Mouse (Mus musculus): Measurements from ENCODE around the gene Alkbh1.

Gene Alkbh1

GRCm38 (mm10) chr12:87409123-87409522, 34.7 kb downstream of the Alkbh1 start:
- TF ChIP-seq POU5F1 (IDR thresholded peaks at IDR 0.05; ENCODE audit: borderline replicate concordance, low read length): no peak
- no peak for TF ChIP-seq NANOG (IDR thresholded peaks at IDR 0.05; ENCODE audit: borderline replicate concordance, low read length)
- no peak for TF ChIP-seq CTCF (conservative IDR thresholded peaks at IDR 0.05; ENCODE audit: low read length)
- Histone ChIP-seq H3K27me3 (ENCODE audit: insufficient read depth, low read length) (no peaks in the 10 kb centered on the region), H3K36me3 (ENCODE audit: insufficient read depth, low read length) (no peaks in the 10 kb centered on the region), H3K4me1 (replicated peaks; ENCODE audit: low read depth, low read length) (peaks cover 86% of the 10 kb centered on the region), H3K4me3 (replicated peaks; ENCODE audit: low read length) (no peak overlapping the region), H3K9me3 (ENCODE audit: low read length) (no peaks in the 10 kb centered on the region)

- TF ChIP-seq POU5F1 (IDR thresholded peaks at IDR 0.05; ENCODE audit: borderline replicate concordance, low read length) (no peak), NANOG (IDR thresholded peaks at IDR 0.05; ENCODE audit: borderline replicate concordance, low read length) (no peak), CTCF (conservative IDR thresholded peaks at IDR 0.05; ENCODE audit: low read length) (no peak)
- H3K4me3 ChIP-seq (replicated peaks; ENCODE audit: low read length): peak overlapping the region; percentile 60
- H3K36me3 ChIP-seq (ENCODE audit: insufficient read depth, low read length): no peaks in the 10 kb centered on the region
- H3K9me3 ChIP-seq (ENCODE audit: low read length): no peaks in the 10 kb centered on the region
- H3K27me3 ChIP-seq (ENCODE audit: insufficient read depth, low read length): no peaks in the 10 kb centered on the region
- peaks cover 80% of the 10 kb centered on the region for H3K4me1 ChIP-seq (replicated peaks; ENCODE audit: low read depth, low read length)
These were observed 35.8 kb downstream of the Alkbh1 start for GRCm38 (mm10) chr12:87407869-87408605.

GRCm38 (mm10) chr12:87405721-87406120, 38.1 kb downstream of the Alkbh1 start:
- Histone ChIP-seq H3K36me3 (ENCODE audit: insufficient read depth, low read length) (no peaks in the 10 kb centered on the region), H3K9me3 (ENCODE audit: low read length) (no peaks in the 10 kb centered on the region), H3K4me3 (replicated peaks; ENCODE audit: low read length) (no peak overlapping the region), H3K4me1 (replicated peaks; ENCODE audit: low read depth, low read length) (peaks cover 64% of the 10 kb centered on the region), H3K27me3 (ENCODE audit: insufficient read depth, low read length) (no peaks in the 10 kb centered on the region)
- TF ChIP-seq CTCF (conservative IDR thresholded peaks at IDR 0.05; ENCODE audit: low read length) (no peak), NANOG (IDR thresholded peaks at IDR 0.05; ENCODE audit: borderline replicate concordance, low read length) (no peak), POU5F1 (IDR thresholded peaks at IDR 0.05; ENCODE audit: borderline replicate concordance, low read length) (no peak)

GRCm38 (mm10) chr12:87405165-87405564, 38.7 kb downstream of the Alkbh1 start:
- Histone ChIP-seq H3K9me3 (ENCODE audit: low read length) (no peaks in the 10 kb centered on the region), H3K36me3 (ENCODE audit: insufficient read depth, low read length) (no peaks in the 10 kb centered on the region), H3K27me3 (ENCODE audit: insufficient read depth, low read length) (no peaks in the 10 kb centered on the region), H3K4me3 (replicated peaks; ENCODE audit: low read length) (no peak overlapping the region), H3K4me1 (replicated peaks; ENCODE audit: low read depth, low read length) (peaks cover 59% of the 10 kb centered on the region)
- TF ChIP-seq CTCF (conservative IDR thresholded peaks at IDR 0.05; ENCODE audit: low read length) (no peak), POU5F1 (IDR thresholded peaks at IDR 0.05; ENCODE audit: borderline replicate concordance, low read length) (no peak), NANOG (IDR thresholded peaks at IDR 0.05; ENCODE audit: borderline replicate concordance, low read length) (no peak)

GRCm38 (mm10) chr12:87401883-87402282, 41.9 kb downstream of the Alkbh1 start:
- no peaks in the 10 kb centered on the region for H3K36me3 ChIP-seq (ENCODE audit: insufficient read depth, low read length)
- no peaks in the 10 kb centered on the region for H3K9me3 ChIP-seq (ENCODE audit: low read length)
- H3K4me3 ChIP-seq (replicated peaks; ENCODE audit: low read length): no peak overlapping the region
- H3K4me1 ChIP-seq (replicated peaks; ENCODE audit: low read depth, low read length): peaks cover 26% of the 10 kb centered on the region
- TF ChIP-seq NANOG (IDR thresholded peaks at IDR 0.05; ENCODE audit: borderline replicate concordance, low read length): no peak
- no peak for TF ChIP-seq POU5F1 (IDR thresholded peaks at IDR 0.05; ENCODE audit: borderline replicate concordance, low read length)
- no peak for TF ChIP-seq CTCF (conservative IDR thresholded peaks at IDR 0.05; ENCODE audit: low read length)
- no peaks in the 10 kb centered on the region for H3K27me3 ChIP-seq (ENCODE audit: insufficient read depth, low read length)

- H3K27me3 ChIP-seq (ENCODE audit: insufficient read depth, low read length): no peaks in the 10 kb centered on the region
- H3K36me3 ChIP-seq (ENCODE audit: insufficient read depth, low read length): no peaks in the 10 kb centered on the region
- H3K4me1 ChIP-seq (replicated peaks; ENCODE audit: low read depth, low read length): peaks cover 7% of the 10 kb centered on the region; the same call in 1 of the 2 replicates
- H3K4me3 ChIP-seq (replicated peaks; ENCODE audit: low read length): no peak overlapping the region
- TF ChIP-seq NANOG (IDR thresholded peaks at IDR 0.05; ENCODE audit: borderline replicate concordance, low read length): no peak
- TF ChIP-seq POU5F1 (IDR thresholded peaks at IDR 0.05; ENCODE audit: borderline replicate concordance, low read length): no peak
- no peak for TF ChIP-seq CTCF (conservative IDR thresholded peaks at IDR 0.05; ENCODE audit: low read length)
- no peaks in the 10 kb centered on the region for H3K9me3 ChIP-seq (ENCODE audit: low read length)
These were observed 44.5 kb downstream of the Alkbh1 start for GRCm38 (mm10) chr12:87399119-87399819.

- TF ChIP-seq NANOG (IDR thresholded peaks at IDR 0.05; ENCODE audit: borderline replicate concordance, low read length): no peak
- TF ChIP-seq POU5F1 (IDR thresholded peaks at IDR 0.05; ENCODE audit: borderline replicate concordance, low read length): no peak
- Histone ChIP-seq H3K4me3 (replicated peaks; ENCODE audit: low read length) (no peak overlapping the region), H3K4me1 (replicated peaks; ENCODE audit: low read depth, low read length) (peaks cover 19% of the 10 kb centered on the region), H3K9me3 (ENCODE audit: low read length) (no peaks in the 10 kb centered on the region), H3K27me3 (ENCODE audit: insufficient read depth, low read length) (no peaks in the 10 kb centered on the region), H3K36me3 (ENCODE audit: insufficient read depth, low read length) (no peaks in the 10 kb centered on the region)
These were observed 45.9 kb downstream of the Alkbh1 start for GRCm38 (mm10) chr12:87397811-87398417.

- H3K4me3 ChIP-seq (replicated peaks; ENCODE audit: low read length): no peak overlapping the region
- H3K9me3 ChIP-seq (ENCODE audit: low read length): no peaks in the 10 kb centered on the region
- no peaks in the 10 kb centered on the region for H3K27me3 ChIP-seq (ENCODE audit: insufficient read depth, low read length)
- no peaks in the 10 kb centered on the region for H3K36me3 ChIP-seq (ENCODE audit: insufficient read depth, low read length)
- H3K4me1 ChIP-seq (replicated peaks; ENCODE audit: low read depth, low read length): peaks cover 18% of the 10 kb centered on the region
- TF ChIP-seq CTCF (conservative IDR thresholded peaks at IDR 0.05; ENCODE audit: low read length) (no peak), POU5F1 (IDR thresholded peaks at IDR 0.05; ENCODE audit: borderline replicate concordance, low read length) (no peak), NANOG (IDR thresholded peaks at IDR 0.05; ENCODE audit: borderline replicate concordance, low read length) (no peak)
These were observed 46.7 kb downstream of the Alkbh1 start for GRCm38 (mm10) chr12:87397126-87397525.
